Mouse (Mus musculus) kidney, postnatal 0 days (tissue): ENCODE measurements around the gene Afg1l. TPM values are rescaled to one million over a fixed set of nuclear protein-coding genes. Genes with fewer than 3 reads are reported as not detected.

Experiments
- ATAC-seq: fragments of 200-750 bp; cut with Nextera tagmentation; replicated peaks from 2 replicates; pipeline ENCODE4 v1.8.0; 2017; ENCODE audit warnings: low read depth, moderate number of reproducible peaks, moderate TSS enrichment, moderate library complexity; ENCODE audit not compliant: low FRiP score
- DNase-seq: peaks from one replicate; pipeline ENCODE4 v3.0.0-alpha.2; 2016; ENCODE audit warnings: low spot score
- H3K27ac ChIP-seq: fragments of 300-500 bp; sonication (generic); 2 replicates; pipeline ENCODE4 v1.5.1; 2014; ENCODE audit warnings: mild to moderate bottlenecking
- H3K27me3 ChIP-seq: fragments of 300-500 bp; sonication (generic); 2 replicates; pipeline ENCODE4 v1.6.1; 2014; ENCODE audit warnings: low read length, mixed read lengths; ENCODE audit not compliant: insufficient read depth
- H3K36me3 ChIP-seq: fragments of 300-500 bp; sonication (generic); 2 replicates; pipeline ENCODE4 v1.6.1; 2014; ENCODE audit warnings: low read length, mixed read lengths; ENCODE audit not compliant: insufficient read depth
- H3K4me1 ChIP-seq: fragments of 300-500 bp; sonication (generic); replicated peaks from 2 replicates; pipeline ENCODE4 v1.6.1; 2014; ENCODE audit warnings: antibody characterized with exemption, low read length, mixed read lengths; ENCODE audit not compliant: insufficient read depth
- H3K4me2 ChIP-seq: fragments of 300-500 bp; sonication (generic); 2 replicates; pipeline ENCODE4 v1.6.1; 2014; ENCODE audit warnings: mild to moderate bottlenecking, low read length, moderate library complexity, mixed read lengths
- H3K4me3 ChIP-seq: fragments of 300-500 bp; sonication (generic); replicated peaks from 2 replicates; pipeline ENCODE4 v1.5.1; 2014; ENCODE audit warnings: low read depth, low read length
- H3K9ac ChIP-seq: fragments of 300-500 bp; sonication (generic); 2 replicates; pipeline ENCODE4 v1.6.1; 2014; ENCODE audit warnings: low read depth, low read length
- H3K9me3 ChIP-seq: fragments of 300-500 bp; sonication (generic); replicated peaks from 2 replicates; pipeline ENCODE4 v1.6.1; 2016; ENCODE audit warnings: low read length, inconsistent platforms, mixed read lengths
- CTCF ChIP-seq: IDR thresholded peaks from 2 replicates; pipeline ENCODE4 v1.5.1; 2016; ENCODE audit warnings: antibody characterized with exemption, low read depth, mild to moderate bottlenecking, moderate library complexity
- whole genome bisulfite sequencing: fragments of 180-500 bp; shearing (Covaris S2); extraction: QIAGEN DNeasy Blood & Tissue Kit; methylation state at CpG from one replicate; pipeline ENCODE4 v1.1.7; 2014; 5-methylcytosine and 5-hydroxymethylcytosine counted together
- polyA plus RNA-seq: library from polyadenylated mRNA; unstranded; fragments of >200 nt; fragmentation: Nextera tagmentation; extraction: Ambion mirVana; gene quantifications from 2 replicates; pipeline ENCODE4 v1.2.1, GENCODE M21; 2015

Gene Afg1l
- polyA plus RNA-seq, 1 experiment from 2014 or later: 8.3 TPM

- TF ChIP-seq CTCF: no peak
- ATAC-seq (no peak), DNase-seq (peak; percentile 34)
- Histone ChIP-seq H3K4me2 (no peak overlapping the region), H3K36me3 (no peaks in the 10 kb centered on the region), H3K4me3 (no peak overlapping the region), H3K9me3 (no peaks in the 10 kb centered on the region), H3K27ac (no peak overlapping the region), H3K9ac (no peak overlapping the region), H3K27me3 (no peaks in the 10 kb centered on the region), H3K4me1 (no peaks in the 10 kb centered on the region)
- 73% methylated on average over 13 of the region's 13 CpGs for WGBS
Measured at GRCm38 (mm10) chr10:42384946-42385644, 93.3 kb downstream of the Afg1l start.

GRCm38 (mm10) chr10:42383708-42384107 is 94.7 kb downstream of the Afg1l start:
- no peak for ATAC-seq
- TF ChIP-seq CTCF: no peak

GRCm38 (mm10) chr10:42364216-42364615 is 114.1 kb downstream of the Afg1l start:
- no peak for TF ChIP-seq CTCF
- H3K27ac ChIP-seq: no peak overlapping the region
- H3K36me3 ChIP-seq: no peaks in the 10 kb centered on the region; the same call in 1 of the 2 replicates
- DNase-seq (no peak), ATAC-seq (no peak)
- no peaks in the 10 kb centered on the region for H3K27me3 ChIP-seq
- H3K4me2 ChIP-seq: no peak overlapping the region
- no peak overlapping the region for H3K4me3 ChIP-seq
- WGBS: 87% methylated on average over 10 of the region's 10 CpGs
- H3K9me3 ChIP-seq: no peaks in the 10 kb centered on the region
- H3K4me1 ChIP-seq: no peaks in the 10 kb centered on the region
- no peak overlapping the region for H3K9ac ChIP-seq

More at GRCm38 (mm10) chr10:42383708-42384107, 94.7 kb downstream of the Afg1l start:
- H3K9me3 ChIP-seq: no peaks in the 10 kb centered on the region
- no peak overlapping the region for H3K4me2 ChIP-seq
- DNase-seq: no peak
- no peak overlapping the region for H3K9ac ChIP-seq
- H3K27ac ChIP-seq: no peak overlapping the region
- H3K4me1 ChIP-seq: no peaks in the 10 kb centered on the region
- H3K36me3 ChIP-seq: no peaks in the 10 kb centered on the region
- H3K4me3 ChIP-seq: no peak overlapping the region
- WGBS: 57% methylated on average over 6 of the region's 6 CpGs
- no peaks in the 10 kb centered on the region for H3K27me3 ChIP-seq

GRCm38 (mm10) chr10:42355980-42356379 is 122.4 kb downstream of the Afg1l start:
- H3K4me2 ChIP-seq: no peak overlapping the region
- H3K27ac ChIP-seq: no peak overlapping the region
- WGBS: 80% methylated on average over 3 of the region's 3 CpGs
- no peaks in the 10 kb centered on the region for H3K27me3 ChIP-seq
- no peaks in the 10 kb centered on the region for H3K36me3 ChIP-seq
- peak; percentile 52 for TF ChIP-seq CTCF
- DNase-seq (no peak), ATAC-seq (no peak)
- no peaks in the 10 kb centered on the region for H3K9me3 ChIP-seq
- no peaks in the 10 kb centered on the region for H3K4me1 ChIP-seq
- no peak overlapping the region for H3K4me3 ChIP-seq
- H3K9ac ChIP-seq: no peak overlapping the region

- Histone ChIP-seq H3K9me3 (no peaks in the 10 kb centered on the region), H3K27ac (no peak overlapping the region), H3K36me3 (no peaks in the 10 kb centered on the region), H3K4me1 (peaks cover 4% of the 10 kb centered on the region; the same call in 1 of the 2 replicates), H3K9ac (no peak overlapping the region), H3K4me3 (no peak overlapping the region), H3K27me3 (no peaks in the 10 kb centered on the region), H3K4me2 (no peak overlapping the region)
- 84% methylated on average over 5 of the region's 5 CpGs for WGBS
- no peak for TF ChIP-seq CTCF
- DNase-seq: no peak
- no peak for ATAC-seq
Measured at GRCm38 (mm10) chr10:42347986-42348385, 130.4 kb downstream of the Afg1l start.

- Histone ChIP-seq H3K36me3 (no peaks in the 10 kb centered on the region), H3K27me3 (no peaks in the 10 kb centered on the region), H3K4me3 (no peak overlapping the region), H3K4me1 (peaks cover 4% of the 10 kb centered on the region; the same call in 1 of the 2 replicates), H3K27ac (no peak overlapping the region), H3K4me2 (no peak overlapping the region), H3K9me3 (no peaks in the 10 kb centered on the region), H3K9ac (no peak overlapping the region)
- no peak for TF ChIP-seq CTCF
- no peak for ATAC-seq
- no peak for DNase-seq
- WGBS: 55% methylated on average over 5 of the region's 5 CpGs
Measured at GRCm38 (mm10) chr10:42347127-42347526, 131.2 kb downstream of the Afg1l start.
